9 mouse cellular contexts compared by ENCODE assay signal in genomic region chr8:94954368-94954737, GRCm38 (mm10). TPM values are rescaled to one million over a fixed set of nuclear protein-coding genes. Genes with fewer than 3 reads are reported as not detected.
DNase-seq lines count a peak whose midpoint lies in the region; ATAC-seq and TF ChIP-seq lines count a peak whose summit lies in the region.
"Had no signal": no experiment of that assay in that cellular context is flagged by ENCODE, and none has a peak within 500 bp of the region (broad histone marks: within the 10 kb centered on the region; RNA-seq: fewer than 3 reads in every experiment).

No protein-coding gene starts in this region.

- no peak for DNase-seq in hindbrain, embryonic 10.5 days (ENCODE audit: low spot score)
- DNase-seq in urinary bladder, postnatal 14 days (ENCODE audit: low spot score), result peak; percentile 34
- DNase-seq in urinary bladder, postnatal 4 days (ENCODE audit: low spot score in 2 of 2), result no peak
- no peak for DNase-seq in liver, postnatal 0 days
- no peak for DNase-seq in spleen, adult 12 weeks (ENCODE audit: low spot score)
- no peak for DNase-seq in left cerebral cortex, postnatal 25 days (ENCODE audit: low spot score in 2 of 2)

- intact Hi-C loops in left cerebral cortex, postnatal 25 days (cut with DNase I), result loop anchor here (5.0 kb wide), 1 partner anchor 253 kb away; no protein-coding TSS in a partner anchor

- TF ChIP-seq CTCF in liver, postnatal 0 days (IDR thresholded peaks at IDR 0.05; ENCODE audit: low read depth), result no peak

- no peaks in the 10 kb centered on the region for H3K36me3 ChIP-seq in hindbrain, embryonic 13.5 days
- H3K36me3 ChIP-seq in hindbrain, embryonic 10.5 days, result no peaks in the 10 kb centered on the region
- no peaks in the 10 kb centered on the region for H3K36me3 ChIP-seq in liver, postnatal 0 days (replicated peaks; ENCODE audit: insufficient read depth, low read length)

- H3K9me3 ChIP-seq in hindbrain, embryonic 13.5 days, result no peaks in the 10 kb centered on the region
- H3K9me3 ChIP-seq in hindbrain, embryonic 10.5 days, result no peaks in the 10 kb centered on the region
- H3K9me3 ChIP-seq in liver, postnatal 0 days (ENCODE audit: low read length), result no peaks in the 10 kb centered on the region

- H3K27ac ChIP-seq in hindbrain, embryonic 13.5 days, result no peak overlapping the region
- no peak overlapping the region for H3K27ac ChIP-seq in hindbrain, embryonic 10.5 days
- peak overlapping the region; percentile 62 for H3K27ac ChIP-seq in liver, postnatal 0 days (ENCODE audit: low read depth)

- peaks cover 17% of the 10 kb centered on the region for H3K4me1 ChIP-seq in hindbrain, embryonic 13.5 days (replicated peaks)
- 0 out of 2 replicates have a peak, but pooled peaks cover 5% of the 10 kb centered on the region for H3K4me1 ChIP-seq in hindbrain, embryonic 10.5 days (replicated peaks)
- peaks cover 15% of the 10 kb centered on the region for H3K4me1 ChIP-seq in liver, postnatal 0 days (ENCODE audit: insufficient read depth)

- TF ChIP-seq EP300 in liver, postnatal 0 days (IDR thresholded peaks at IDR 0.05; ENCODE audit: low read depth), result no peak

- peak; percentile 47; the same call in 1 of the 2 replicates for ATAC-seq in hindbrain, embryonic 13.5 days (ENCODE audit: low FRiP score)
- peak; percentile 30 for ATAC-seq in liver, postnatal 0 days
- no peak for ATAC-seq in inflammation-experienced regulatory T-cells, adult 6 months

- H3K4me3 ChIP-seq in hindbrain, embryonic 13.5 days, result no peak overlapping the region
- H3K4me3 ChIP-seq in hindbrain, embryonic 10.5 days, result no peak overlapping the region
- no peak overlapping the region for H3K4me3 ChIP-seq in liver, postnatal 0 days (ENCODE audit: low read depth, low read length)

- 71% methylated on average over 7 of the region's 7 CpGs for WGBS in hindbrain, embryonic 13.5 days
- WGBS in hindbrain, embryonic 10.5 days, result 85% methylated on average over 7 of the region's 7 CpGs
- 42% methylated on average over 7 of the region's 7 CpGs for WGBS in liver, postnatal 0 days (ENCODE audit: insufficient replicate concordance)

- H3K9ac ChIP-seq in hindbrain, embryonic 13.5 days, result peak overlapping the region; percentile 8; the same call in 1 of the 2 replicates
- no peak overlapping the region for H3K9ac ChIP-seq in liver, postnatal 0 days (replicated peaks)

- H3K27me3 ChIP-seq in hindbrain, embryonic 13.5 days, result no peaks in the 10 kb centered on the region
- H3K27me3 ChIP-seq in hindbrain, embryonic 10.5 days (ENCODE audit: insufficient read depth, poor library complexity, severe bottlenecking), result 0 out of 2 replicates have a peak, but pooled peaks cover 7% of the 10 kb centered on the region
- H3K27me3 ChIP-seq in liver, postnatal 0 days (ENCODE audit: insufficient read depth, low read length), result no peaks in the 10 kb centered on the region

- H3K4me2 ChIP-seq in hindbrain, embryonic 13.5 days, result no peak overlapping the region
- peak overlapping the region; percentile 39; the same call in 1 of the 2 replicates for H3K4me2 ChIP-seq in liver, postnatal 0 days (ENCODE audit: low read depth, low read length)

RNA-seq across cellular contexts. Expression of gene Adgrg1, which starts 20.2 kb away (rescaled TPM):
- 158 and 162 TPM in 2 replicates for polyA plus RNA-seq in hindbrain, embryonic 13.5 days (2015; fragmentation: Nextera tagmentation; extraction: Ambion mirVana)
- polyA plus RNA-seq in hindbrain, embryonic 10.5 days (2016; fragmentation: Nextera tagmentation; extraction: Ambion mirVana), result 101 and 186 TPM in 2 replicates
- 34.0 and 35.4 TPM in 2 replicates for polyA plus RNA-seq in liver, postnatal 0 days (2015; fragmentation: Nextera tagmentation; extraction: Ambion mirVana)
- polyA plus RNA-seq in inflammation-experienced regulatory T-cells, adult 6 months (2017; shearing (Covaris generic)), result 1 to 10 TPM in 2 of 3 experiments, under 1 TPM in 1; 0.52 to 5.5 (median 4.5) TPM
- 10 to 100 TPM; 67.2 to 94.5 TPM for total RNA-seq in left cerebral cortex, postnatal 25 days (2021)

RNA-seq across cellular contexts. Expression of gene Adgrg5, which starts 30.9 kb away (rescaled TPM):
- polyA plus RNA-seq in hindbrain, embryonic 13.5 days (2015; fragmentation: Nextera tagmentation; extraction: Ambion mirVana), result not detected in 2 replicates
- polyA plus RNA-seq in hindbrain, embryonic 10.5 days (2016; fragmentation: Nextera tagmentation; extraction: Ambion mirVana), result 0.22 and 0.68 TPM in 2 replicates
- polyA plus RNA-seq in liver, postnatal 0 days (2015; fragmentation: Nextera tagmentation; extraction: Ambion mirVana), result 0.13 and 0.18 TPM in 2 replicates
- polyA plus RNA-seq in inflammation-experienced regulatory T-cells, adult 6 months (2017; shearing (Covaris generic)), result 1 to 10 TPM; 1.8 to 4.3 (median 4.1) TPM
- total RNA-seq in left cerebral cortex, postnatal 25 days (2021), result not detected
- total RNA-seq: left cerebral cortex, postnatal 10 days had no signal

RNA-seq across cellular contexts. Expression of gene Ccdc102a, which starts 36.5 kb away (rescaled TPM):
- 6.3 and 7.8 TPM in 2 replicates for polyA plus RNA-seq in hindbrain, embryonic 13.5 days (2015; fragmentation: Nextera tagmentation; extraction: Ambion mirVana)
- polyA plus RNA-seq in hindbrain, embryonic 10.5 days (2016; fragmentation: Nextera tagmentation; extraction: Ambion mirVana), result 15.7 and 17.5 TPM in 2 replicates
- polyA plus RNA-seq in liver, postnatal 0 days (2015; fragmentation: Nextera tagmentation; extraction: Ambion mirVana), result 1.3 and 1.5 TPM in 2 replicates
- 1 to 10 TPM in 1 of 3 experiments, under 1 TPM in 2; 0.24 to 1.0 (median 0.25) TPM for polyA plus RNA-seq in inflammation-experienced regulatory T-cells, adult 6 months (2017; shearing (Covaris generic))
- total RNA-seq in left cerebral cortex, postnatal 25 days (2021), result 1 to 10 TPM; 1.5 to 1.7 TPM
